7 mouse cellular contexts compared by ENCODE assay signal in genomic region chr10:63025016-63025415, GRCm38 (mm10). TPM values are rescaled to one million over a fixed set of nuclear protein-coding genes. Genes with fewer than 3 reads are reported as not detected.
A peak's percentile ranks its signal among the peaks of the same experiment; 100 is the strongest.
DNase-seq lines count a peak whose midpoint lies in the region; ATAC-seq and TF ChIP-seq lines count a peak whose summit lies in the region.

No protein-coding gene starts in this region.

- peak overlapping the region; percentile 97; the same call in 1 of the 2 replicates for H3K9ac ChIP-seq in liver, embryonic 13.5 days
- peak overlapping the region; percentile 84 for H3K9ac ChIP-seq in stomach, embryonic 16.5 days (ENCODE audit: low read length)

- H3K27me3 ChIP-seq in spleen, adult 2 months (ENCODE audit: control insufficient read depth, insufficient read depth, low read length): no peaks in the 10 kb centered on the region
- no peaks in the 10 kb centered on the region for H3K27me3 ChIP-seq in forebrain, embryonic 10.5 days (ENCODE audit: poor library complexity, severe bottlenecking)
- H3K27me3 ChIP-seq in liver, embryonic 13.5 days: no peaks in the 10 kb centered on the region
- H3K27me3 ChIP-seq in stomach, embryonic 16.5 days (ENCODE audit: control insufficient read depth, insufficient read depth, low read length): no peaks in the 10 kb centered on the region

- H3K4me3 ChIP-seq in spleen, adult 2 months (ENCODE audit: extremely low read depth, insufficient read depth, insufficient read length): 0 out of 2 replicates have a peak overlapping the region, but pooled peaks have one; percentile 64
- H3K4me3 ChIP-seq in forebrain, embryonic 10.5 days: peak overlapping the region; percentile 97
- H3K4me3 ChIP-seq in liver, embryonic 13.5 days (replicated peaks): peak overlapping the region; percentile 95
- H3K4me3 ChIP-seq in stomach, embryonic 16.5 days (replicated peaks; ENCODE audit: low read length): peak overlapping the region; percentile 96

- H3K36me3 ChIP-seq in spleen, adult 2 months (ENCODE audit: control insufficient read depth, insufficient read depth, low read length): no peaks in the 10 kb centered on the region
- 0 out of 2 replicates have a peak, but pooled peaks cover 2% of the 10 kb centered on the region for H3K36me3 ChIP-seq in forebrain, embryonic 10.5 days (replicated peaks)
- H3K36me3 ChIP-seq in liver, embryonic 13.5 days: no peaks in the 10 kb centered on the region
- H3K36me3 ChIP-seq in stomach, embryonic 16.5 days (ENCODE audit: control insufficient read depth, insufficient read depth, low read length): no peaks in the 10 kb centered on the region

- TF ChIP-seq POLR2A in spleen, adult 2 months (IDR thresholded peaks at IDR 0.05; ENCODE audit: low read depth, low read length): no peak

- no peaks in the 10 kb centered on the region for H3K9me3 ChIP-seq in forebrain, embryonic 10.5 days
- no peaks in the 10 kb centered on the region for H3K9me3 ChIP-seq in liver, embryonic 13.5 days (replicated peaks)
- H3K9me3 ChIP-seq in stomach, embryonic 16.5 days (replicated peaks; ENCODE audit: control insufficient read depth, low read length): no peaks in the 10 kb centered on the region

- TF ChIP-seq CTCF in spleen, adult 2 months (IDR thresholded peaks at IDR 0.05; ENCODE audit: extremely low read depth, insufficient read depth, insufficient read length, insufficient replicate concordance): no peak

- no peak for ATAC-seq in liver, embryonic 13.5 days (ENCODE audit: low read depth)
- no peak for ATAC-seq in stomach, embryonic 16.5 days (ENCODE audit: insufficient read depth, low FRiP score)

- peak in 1 of 2 experiments; percentile 31 for DNase-seq in spleen, adult 2 months (ENCODE audit: low read depth in 1 of 2, low spot score in 2 of 2)
- DNase-seq in spleen, adult 12 weeks (ENCODE audit: low spot score): no peak
- DNase-seq in forebrain, embryonic 10.5 days (ENCODE audit: extremely low spot score, low spot score): no peak
- DNase-seq in liver, embryonic 13.5 days: no peak
- no peak for DNase-seq in urinary bladder, postnatal 36 days (ENCODE audit: low spot score in 2 of 2)
- no peak for DNase-seq in adrenal gland, postnatal 25 days

- peaks cover 11% of the 10 kb centered on the region for H3K4me1 ChIP-seq in spleen, adult 2 months (ENCODE audit: control insufficient read depth, insufficient read depth, insufficient read length)
- peaks cover 67% of the 10 kb centered on the region for H3K4me1 ChIP-seq in forebrain, embryonic 10.5 days
- H3K4me1 ChIP-seq in liver, embryonic 13.5 days (replicated peaks): peaks cover 40% of the 10 kb centered on the region
- peaks cover 20% of the 10 kb centered on the region for H3K4me1 ChIP-seq in stomach, embryonic 16.5 days (ENCODE audit: control insufficient read depth, insufficient read depth, low read length)

- 17% methylated on average over 2 of the region's 2 CpGs for WGBS in spleen, adult 2 months
- WGBS in forebrain, embryonic 10.5 days: 16% methylated on average over 2 of the region's 2 CpGs
- WGBS in liver, embryonic 13.5 days (ENCODE audit: insufficient replicate concordance): 41% methylated on average over 2 of the region's 2 CpGs
- whole genome bisulfite sequencing in stomach, embryonic 16.5 days: 31% methylated on average over 2 of the region's 2 CpGs

- H3K27ac ChIP-seq in spleen, adult 2 months (ENCODE audit: insufficient read depth, low read length): no peak overlapping the region
- H3K27ac ChIP-seq in forebrain, embryonic 10.5 days: peak overlapping the region; percentile 100
- 0 out of 2 replicates have a peak overlapping the region, but pooled peaks have one; percentile 97 for H3K27ac ChIP-seq in liver, embryonic 13.5 days
- H3K27ac ChIP-seq in stomach, embryonic 16.5 days (ENCODE audit: low read length): peak overlapping the region; percentile 99

- peak overlapping the region; percentile 78 for H3K4me2 ChIP-seq in liver, embryonic 13.5 days
- peak overlapping the region; percentile 76 for H3K4me2 ChIP-seq in stomach, embryonic 16.5 days (ENCODE audit: low read depth, low read length)

RNA-seq across cellular contexts. Expression of gene Pbld2, which starts 0.9 kb away (rescaled TPM):
- polyA plus RNA-seq in spleen, adult 2 months (2012; rRNA removed): 0.55 and 0.74 TPM in 2 replicates
- polyA plus RNA-seq in forebrain, embryonic 10.5 days (2016; fragmentation: Nextera tagmentation; extraction: Ambion mirVana): 0.76 and 0.93 TPM in 2 replicates
- polyA plus RNA-seq in liver, embryonic 13.5 days (2015; fragmentation: Nextera tagmentation; extraction: Ambion mirVana): 1.6 and 1.8 TPM in 2 replicates
- polyA plus RNA-seq in stomach, embryonic 16.5 days (2015; fragmentation: Nextera tagmentation; extraction: Ambion mirVana): 5.2 and 5.9 TPM in 2 replicates
- 3.4 and 4.3 TPM in 2 replicates for total RNA-seq in adrenal gland, postnatal 25 days (2021)

RNA-seq across cellular contexts. Expression of gene Hnrnph3, which starts 1.0 kb away (rescaled TPM):
- 9.0 and 11.2 TPM in 2 replicates for polyA plus RNA-seq in spleen, adult 2 months (2012; rRNA removed)
- 218 and 221 TPM in 2 replicates for polyA plus RNA-seq in forebrain, embryonic 10.5 days (2016; fragmentation: Nextera tagmentation; extraction: Ambion mirVana)
- 25.5 and 29.9 TPM in 2 replicates for polyA plus RNA-seq in liver, embryonic 13.5 days (2015; fragmentation: Nextera tagmentation; extraction: Ambion mirVana)
- 84.1 and 86.5 TPM in 2 replicates for polyA plus RNA-seq in stomach, embryonic 16.5 days (2015; fragmentation: Nextera tagmentation; extraction: Ambion mirVana)
- total RNA-seq in adrenal gland, postnatal 25 days (2021): 55.2 and 55.8 TPM in 2 replicates

RNA-seq across cellular contexts. Expression of gene Pbld1, which starts 34.9 kb away (rescaled TPM):
- 0.58 and 1.3 TPM in 2 replicates for polyA plus RNA-seq in spleen, adult 2 months (2012; rRNA removed)
- 1.5 and 1.8 TPM in 2 replicates for polyA plus RNA-seq in forebrain, embryonic 10.5 days (2016; fragmentation: Nextera tagmentation; extraction: Ambion mirVana)
- polyA plus RNA-seq in liver, embryonic 13.5 days (2015; fragmentation: Nextera tagmentation; extraction: Ambion mirVana): 3.0 and 3.1 TPM in 2 replicates
- polyA plus RNA-seq in stomach, embryonic 16.5 days (2015; fragmentation: Nextera tagmentation; extraction: Ambion mirVana): 6.1 and 6.9 TPM in 2 replicates
- total RNA-seq in adrenal gland, postnatal 25 days (2021): 1.8 and 5.3 TPM in 2 replicates

RNA-seq across cellular contexts. Expression of gene Rufy2, which starts 45.0 kb away (rescaled TPM):
- 2.6 and 3.0 TPM in 2 replicates for polyA plus RNA-seq in spleen, adult 2 months (2012; rRNA removed)
- 26.5 and 28.7 TPM in 2 replicates for polyA plus RNA-seq in forebrain, embryonic 10.5 days (2016; fragmentation: Nextera tagmentation; extraction: Ambion mirVana)
- polyA plus RNA-seq in liver, embryonic 13.5 days (2015; fragmentation: Nextera tagmentation; extraction: Ambion mirVana): 2.7 and 3.0 TPM in 2 replicates
- polyA plus RNA-seq in stomach, embryonic 16.5 days (2015; fragmentation: Nextera tagmentation; extraction: Ambion mirVana): 21.9 TPM in 2 replicates
- total RNA-seq in adrenal gland, postnatal 25 days (2021): 12.1 and 17.4 TPM in 2 replicates
